Mouse (Mus musculus): Measurements from ENCODE around the gene Stard3. TPM values are rescaled to one million over a fixed set of nuclear protein-coding genes. Genes with fewer than 3 reads are reported as not detected.

Stard3 gene
- polyA plus RNA-seq, 1 experiment from 2014 or later = 39.6 TPM

DNA sequence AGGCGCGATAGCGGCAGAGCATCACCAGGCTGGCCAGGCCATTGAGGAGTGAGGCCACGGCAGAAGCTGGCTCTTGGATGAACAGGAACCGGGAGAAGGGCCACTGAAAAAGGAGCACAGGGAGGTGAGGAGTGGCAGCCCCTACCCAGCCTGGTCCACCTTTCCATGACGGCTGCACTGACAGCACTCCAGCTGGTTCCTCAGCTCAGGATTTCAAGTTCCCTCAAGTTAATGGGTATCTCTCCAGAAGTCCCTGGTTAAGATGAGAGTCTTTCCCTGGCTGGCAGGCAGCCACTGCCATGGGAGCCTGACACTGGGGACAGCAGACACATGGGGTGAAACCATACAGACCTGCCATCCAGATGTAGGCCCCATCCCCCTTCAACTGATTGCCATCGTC is 39.8 kb downstream of the Stard3 start:
- no peaks in the 10 kb centered on the region for H3K9me3 ChIP-seq (replicated peaks; ENCODE audit: control insufficient read depth, low read length)
- H3K27me3 ChIP-seq (ENCODE audit: control insufficient read depth, insufficient read depth, low read length) = no peaks in the 10 kb centered on the region
- no peak for ATAC-seq (replicated peaks; ENCODE audit: insufficient number of reproducible peaks, low FRiP score, low TSS enrichment)
- H3K36me3 ChIP-seq (ENCODE audit: control insufficient read depth, insufficient read depth, low read length) = no peaks in the 10 kb centered on the region
- no peak overlapping the region for H3K4me2 ChIP-seq
- no peak overlapping the region for H3K27ac ChIP-seq (ENCODE audit: low read depth, low read length)
- no peak overlapping the region for H3K4me3 ChIP-seq (ENCODE audit: low read depth, low read length)
- 78% methylated on average over 7 of the region's 7 CpGs for WGBS (ENCODE audit: insufficient replicate concordance)
- H3K9ac ChIP-seq (ENCODE audit: low read depth, low read length) = no peak overlapping the region
- H3K4me1 ChIP-seq (ENCODE audit: control insufficient read depth, insufficient read depth, low read length) = peaks cover 25% of the 10 kb centered on the region

GRCm38 (mm10) chr11:98400161-98400726 is 42.1 kb downstream of the Stard3 start, which contains the start of gene Pgap3:
Pgap3 (minus strand) TSS chr11:98400490.
- Histone ChIP-seq H3K9ac (ENCODE audit: low read depth, low read length) (peak within 1 kb of the TSS; percentile 85), H3K4me2 (peak within 1 kb of the TSS; percentile 75), H3K4me3 (ENCODE audit: low read depth, low read length) (peak within 1 kb of the TSS; percentile 68), H3K27me3 (ENCODE audit: control insufficient read depth, insufficient read depth, low read length) (no peaks in the 10 kb centered on the region), H3K36me3 (ENCODE audit: control insufficient read depth, insufficient read depth, low read length) (no peaks in the 10 kb centered on the region), H3K4me1 (ENCODE audit: control insufficient read depth, insufficient read depth, low read length) (peaks cover 5% of the 10 kb centered on the region), H3K27ac (ENCODE audit: low read depth, low read length) (peak within 1 kb of the TSS; percentile 96), H3K9me3 (replicated peaks; ENCODE audit: control insufficient read depth, low read length) (no peaks in the 10 kb centered on the region)
- 1% methylated on average over 40 of the region's 40 CpGs for WGBS (ENCODE audit: insufficient replicate concordance)
- peak; percentile 77 for ATAC-seq (replicated peaks; ENCODE audit: insufficient number of reproducible peaks, low FRiP score, low TSS enrichment)

DNA sequence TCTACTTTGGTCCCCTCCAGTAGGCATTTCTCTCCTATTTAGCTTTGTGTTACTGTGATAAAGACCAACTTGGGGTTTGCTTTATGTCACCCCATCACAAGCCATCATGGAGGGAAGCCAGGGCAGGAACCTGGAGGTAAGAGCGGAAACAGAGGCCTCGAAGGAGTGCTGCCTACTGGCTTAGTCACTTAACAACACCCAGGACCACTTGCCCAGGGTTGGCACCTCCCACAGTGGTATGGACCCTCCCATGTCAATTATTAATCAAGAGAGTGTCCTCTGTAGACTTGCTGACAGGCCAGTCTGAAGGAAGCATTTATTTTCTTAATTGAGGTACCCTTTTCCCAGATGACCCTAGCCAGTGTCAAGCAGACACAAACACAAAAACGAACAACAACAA is 42.6 kb downstream of the Stard3 start:
- peak overlapping the region; percentile 85 for H3K9ac ChIP-seq (ENCODE audit: low read depth, low read length)
- no peak for ATAC-seq (replicated peaks; ENCODE audit: insufficient number of reproducible peaks, low FRiP score, low TSS enrichment)
- H3K27me3 ChIP-seq (ENCODE audit: control insufficient read depth, insufficient read depth, low read length) = no peaks in the 10 kb centered on the region
- H3K36me3 ChIP-seq (ENCODE audit: control insufficient read depth, insufficient read depth, low read length) = no peaks in the 10 kb centered on the region
- H3K9me3 ChIP-seq (replicated peaks; ENCODE audit: control insufficient read depth, low read length) = no peaks in the 10 kb centered on the region
- peak overlapping the region; percentile 75 for H3K4me2 ChIP-seq
- H3K4me1 ChIP-seq (ENCODE audit: control insufficient read depth, insufficient read depth, low read length) = peaks cover 4% of the 10 kb centered on the region; the same call in 1 of the 2 replicates
- H3K4me3 ChIP-seq (ENCODE audit: low read depth, low read length) = peak overlapping the region; percentile 68
- H3K27ac ChIP-seq (ENCODE audit: low read depth, low read length) = peak overlapping the region; percentile 96; the same call in 1 of the 2 replicates
- 58% methylated on average over 3 of the region's 3 CpGs for whole genome bisulfite sequencing (ENCODE audit: insufficient replicate concordance)

DNA sequence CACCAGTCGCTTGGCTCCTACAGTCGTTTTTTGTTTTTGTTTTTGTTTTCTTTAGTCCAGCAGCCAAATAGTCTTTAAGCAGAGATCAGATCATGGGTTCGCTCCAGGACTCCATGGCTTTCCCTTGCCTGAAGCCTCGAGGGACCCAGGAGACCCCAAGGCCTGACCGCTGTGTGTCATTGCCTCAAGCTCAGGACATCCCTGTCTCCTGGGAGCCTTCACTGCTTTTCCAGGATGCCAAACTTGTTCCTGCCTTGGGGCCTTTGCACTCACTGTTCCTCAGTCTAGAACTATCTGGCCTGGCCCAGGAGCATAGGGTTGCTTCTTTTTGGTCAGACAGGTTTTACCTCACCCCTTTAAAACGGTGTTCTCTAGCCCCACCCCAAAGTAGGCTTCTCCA is 48.5 kb downstream of the Stard3 start:
- Histone ChIP-seq H3K9me3 (replicated peaks; ENCODE audit: control insufficient read depth, low read length) (no peaks in the 10 kb centered on the region), H3K27ac (ENCODE audit: low read depth, low read length) (no peak overlapping the region), H3K4me1 (ENCODE audit: control insufficient read depth, insufficient read depth, low read length) (peaks cover 20% of the 10 kb centered on the region), H3K4me2 (no peak overlapping the region), H3K27me3 (ENCODE audit: control insufficient read depth, insufficient read depth, low read length) (no peaks in the 10 kb centered on the region), H3K9ac (ENCODE audit: low read depth, low read length) (no peak overlapping the region), H3K4me3 (ENCODE audit: low read depth, low read length) (no peak overlapping the region), H3K36me3 (ENCODE audit: control insufficient read depth, insufficient read depth, low read length) (no peaks in the 10 kb centered on the region)
- no peak for ATAC-seq (replicated peaks; ENCODE audit: insufficient number of reproducible peaks, low FRiP score, low TSS enrichment)
- 79% methylated on average over 6 of the region's 6 CpGs for WGBS (ENCODE audit: insufficient replicate concordance)

DNA sequence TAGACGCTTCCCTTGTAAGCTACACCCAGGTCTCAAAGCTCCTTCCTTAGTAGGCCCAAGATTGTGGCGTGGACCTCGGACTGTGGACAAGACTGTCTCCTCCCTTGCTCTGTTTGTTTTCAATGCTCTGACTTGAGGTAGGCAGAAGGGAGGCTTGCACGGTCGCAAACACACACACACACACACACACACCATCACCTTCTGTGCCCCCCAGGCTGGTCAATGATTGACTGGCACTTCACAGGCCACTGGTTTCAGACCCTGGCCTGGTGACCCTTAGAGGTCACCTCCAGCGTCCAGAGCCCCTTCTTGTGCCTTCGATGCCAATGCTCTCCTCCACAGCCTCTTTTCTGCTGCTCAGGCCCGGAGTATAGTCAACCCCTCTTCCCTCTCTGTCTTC is 50.7 kb downstream of the Stard3 start:
- 53% methylated on average over 8 of the region's 8 CpGs for WGBS (ENCODE audit: insufficient replicate concordance)
- H3K27me3 ChIP-seq (ENCODE audit: control insufficient read depth, insufficient read depth, low read length) = no peaks in the 10 kb centered on the region
- H3K4me1 ChIP-seq (ENCODE audit: control insufficient read depth, insufficient read depth, low read length) = peaks cover 28% of the 10 kb centered on the region
- H3K4me2 ChIP-seq = peak overlapping the region; percentile 45
- no peak for ATAC-seq (replicated peaks; ENCODE audit: insufficient number of reproducible peaks, low FRiP score, low TSS enrichment)
- H3K9me3 ChIP-seq (replicated peaks; ENCODE audit: control insufficient read depth, low read length) = no peaks in the 10 kb centered on the region
- H3K27ac ChIP-seq (ENCODE audit: low read depth, low read length) = peak overlapping the region; percentile 73
- peak overlapping the region; percentile 8; the same call in 1 of the 2 replicates for H3K4me3 ChIP-seq (ENCODE audit: low read depth, low read length)
- H3K9ac ChIP-seq (ENCODE audit: low read depth, low read length) = peak overlapping the region; percentile 54; the same call in 1 of the 2 replicates
- no peaks in the 10 kb centered on the region for H3K36me3 ChIP-seq (ENCODE audit: control insufficient read depth, insufficient read depth, low read length)

DNA sequence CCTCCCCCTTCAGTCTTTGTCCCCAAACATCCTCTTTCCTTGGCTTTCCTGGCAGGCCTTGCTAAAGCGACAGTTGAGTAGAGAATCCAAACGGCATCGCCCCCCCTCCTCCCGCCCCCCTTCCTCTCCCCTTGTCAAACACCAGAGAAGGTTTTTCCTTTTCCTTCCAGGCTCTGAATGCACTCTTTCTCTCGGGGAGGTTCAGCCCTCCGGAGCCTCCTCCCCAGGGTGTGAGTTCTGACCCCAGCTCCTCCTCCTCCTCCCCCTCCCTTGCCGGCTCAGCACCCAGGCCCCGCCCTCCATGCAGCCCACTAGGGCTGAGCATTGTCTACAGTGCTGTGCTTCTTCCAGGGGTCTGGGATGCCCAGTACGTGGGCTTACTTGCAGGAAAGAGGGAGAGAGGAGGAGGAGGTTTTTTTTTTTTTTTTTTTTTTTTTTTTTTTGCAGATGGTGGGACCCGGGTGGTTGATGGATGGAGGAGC is 51.2 kb downstream of the Stard3 start:
- 0 out of 2 replicates have a peak, but pooled peaks have one; percentile 31 for ATAC-seq (replicated peaks; ENCODE audit: insufficient number of reproducible peaks, low FRiP score, low TSS enrichment)

GRCm38 (mm10) chr11:98412273-98412796 is 54.2 kb downstream of the Stard3 start, which contains the start of gene Erbb2:
Erbb2 (plus strand) TSS chr11:98412470.
- no peaks in the 10 kb centered on the region for H3K9me3 ChIP-seq (replicated peaks; ENCODE audit: control insufficient read depth, low read length)
- no peaks in the 10 kb centered on the region for H3K36me3 ChIP-seq (ENCODE audit: control insufficient read depth, insufficient read depth, low read length)
- H3K27ac ChIP-seq (ENCODE audit: low read depth, low read length) = peak within 1 kb of the TSS; percentile 97
- H3K4me3 ChIP-seq (ENCODE audit: low read depth, low read length) = peak within 1 kb of the TSS; percentile 97
- no peaks in the 10 kb centered on the region for H3K27me3 ChIP-seq (ENCODE audit: control insufficient read depth, insufficient read depth, low read length)
- H3K9ac ChIP-seq (ENCODE audit: low read depth, low read length) = peak within 1 kb of the TSS; percentile 97
- ATAC-seq (replicated peaks; ENCODE audit: insufficient number of reproducible peaks, low FRiP score, low TSS enrichment) = peak; percentile 69; the same call in 1 of the 2 replicates
- peak within 1 kb of the TSS; percentile 80 for H3K4me2 ChIP-seq
- under 1% methylated on average over 32 of the region's 49 CpGs for WGBS (ENCODE audit: insufficient replicate concordance)
- H3K4me1 ChIP-seq (ENCODE audit: control insufficient read depth, insufficient read depth, low read length) = peaks cover 52% of the 10 kb centered on the region

More for the DNA sequence above, 51.2 kb downstream of the Stard3 start:
- H3K9me3 ChIP-seq (replicated peaks; ENCODE audit: control insufficient read depth, low read length) = no peaks in the 10 kb centered on the region
- H3K36me3 ChIP-seq (ENCODE audit: control insufficient read depth, insufficient read depth, low read length) = no peaks in the 10 kb centered on the region
- peak overlapping the region; percentile 45 for H3K4me2 ChIP-seq
- H3K9ac ChIP-seq (ENCODE audit: low read depth, low read length) = peak overlapping the region; percentile 54; the same call in 1 of the 2 replicates
- 4% methylated on average over 10 of the region's 10 CpGs for WGBS (ENCODE audit: insufficient replicate concordance)
- peak overlapping the region; percentile 73 for H3K27ac ChIP-seq (ENCODE audit: low read depth, low read length)
- no peaks in the 10 kb centered on the region for H3K27me3 ChIP-seq (ENCODE audit: control insufficient read depth, insufficient read depth, low read length)
- peaks cover 33% of the 10 kb centered on the region for H3K4me1 ChIP-seq (ENCODE audit: control insufficient read depth, insufficient read depth, low read length)
- peak overlapping the region; percentile 8; the same call in 1 of the 2 replicates for H3K4me3 ChIP-seq (ENCODE audit: low read depth, low read length)

DNA sequence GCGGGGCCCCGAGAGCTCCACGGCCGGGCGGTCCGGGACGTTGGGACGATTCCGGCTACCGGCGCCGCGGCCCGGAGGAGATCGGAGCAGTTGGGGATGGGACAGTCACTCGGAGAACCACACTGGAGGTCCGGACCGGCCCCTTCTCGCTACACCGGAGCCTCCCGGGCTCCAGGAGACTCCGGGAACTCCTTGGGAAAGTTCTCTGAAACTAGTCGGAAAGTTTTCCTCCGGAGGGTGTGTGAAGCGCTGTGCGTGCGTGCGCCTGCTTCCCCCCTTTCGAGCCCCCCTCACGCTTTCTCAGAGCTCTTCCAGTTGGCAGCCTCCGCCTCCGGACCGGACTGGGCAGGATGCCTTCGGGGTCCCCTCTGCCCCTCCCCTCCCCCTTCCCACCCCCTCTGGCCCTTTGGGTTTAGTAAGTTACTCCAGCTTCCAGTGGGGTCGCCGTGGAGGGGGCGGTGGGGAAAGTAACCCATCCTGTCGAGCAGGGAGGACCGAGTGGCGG is 54.7 kb downstream of the Stard3 start:
- ATAC-seq (replicated peaks; ENCODE audit: insufficient number of reproducible peaks, low FRiP score, low TSS enrichment) = 0 out of 2 replicates have a peak, but pooled peaks have one; percentile 6
- no peaks in the 10 kb centered on the region for H3K9me3 ChIP-seq (replicated peaks; ENCODE audit: control insufficient read depth, low read length)
- H3K4me1 ChIP-seq (ENCODE audit: control insufficient read depth, insufficient read depth, low read length) = peaks cover 56% of the 10 kb centered on the region
- peak overlapping the region; percentile 97 for H3K9ac ChIP-seq (ENCODE audit: low read depth, low read length)
- no peaks in the 10 kb centered on the region for H3K36me3 ChIP-seq (ENCODE audit: control insufficient read depth, insufficient read depth, low read length)
- H3K27ac ChIP-seq (ENCODE audit: low read depth, low read length) = peak overlapping the region; percentile 97
- H3K4me3 ChIP-seq (ENCODE audit: low read depth, low read length) = peak overlapping the region; percentile 97
- H3K4me2 ChIP-seq = peak overlapping the region; percentile 80
- H3K27me3 ChIP-seq (ENCODE audit: control insufficient read depth, insufficient read depth, low read length) = no peaks in the 10 kb centered on the region
- WGBS (ENCODE audit: insufficient replicate concordance) = 0% methylated on average over 39 of the region's 40 CpGs

All from heart, embryonic 11.5 days (tissue).